Mouse (Mus musculus) erythroblast, embryonic 14.5 days (primary cell): ENCODE measurements around the gene Ccdc187. TPM values are rescaled to one million over a fixed set of nuclear protein-coding genes. Genes with fewer than 3 reads are reported as not detected.

Experiments used
- H3K27me3 ChIP-seq: 2 replicates; pipeline ENCODE4 v1.6.1; 2012; ENCODE audit warnings: inconsistent platforms; ENCODE audit not compliant: control insufficient read depth
- H3K36me3 ChIP-seq: 2 replicates; pipeline ENCODE4 v1.6.1; 2012; ENCODE audit warnings: mild to moderate bottlenecking, inconsistent platforms; ENCODE audit not compliant: control insufficient read depth
- H3K4me1 ChIP-seq: 2 replicates; pipeline ENCODE4 v1.6.1; 2012; ENCODE audit warnings: inconsistent platforms; ENCODE audit not compliant: control insufficient read depth
- H3K4me3 ChIP-seq: replicated peaks from 2 replicates; pipeline ENCODE3; 2012; ENCODE audit warnings: moderate library complexity, mild to moderate bottlenecking, inconsistent platforms
- H3K9me3 ChIP-seq: 2 replicates; pipeline ENCODE4 v1.6.1; 2012; ENCODE audit warnings: low read length, inconsistent platforms, mixed read lengths; ENCODE audit not compliant: control insufficient read depth
- GATA1 ChIP-seq: IDR thresholded peaks from 2 replicates; pipeline ENCODE4 v1.6.1; 2012; ENCODE audit warnings: low read length, inconsistent platforms, mixed read lengths
- TAL1 ChIP-seq: IDR thresholded peaks from 3 replicates; pipeline ENCODE4 v1.6.1; 2012; ENCODE audit warnings: low read length, inconsistent platforms, mixed read lengths
- polyA plus RNA-seq: library from polyadenylated mRNA; stranded (reverse); fragments of >175 nt; gene quantifications from 2 replicates; pipeline ENCODE4 v1.2.3, GENCODE M21; 2012

Gene Ccdc187
- polyA plus RNA-seq, 1 experiment: under 0.01 TPM

- Histone ChIP-seq H3K4me1 (peaks cover 7% of the 10 kb centered on the region), H3K27me3 (peaks cover 48% of the 10 kb centered on the region), H3K4me3 (no peak within 1 kb of the TSS), H3K36me3 (peaks cover 35% of the 10 kb centered on the region), H3K9me3 (no peaks in the 10 kb centered on the region)
- TF ChIP-seq GATA1 (no peak), TAL1 (no peak)
Observed at GRCm38 (mm10) chr2:26208126-26208789, 86.1 kb downstream of the Ccdc187 start, which contains the start of gene Lhx3. Gene Lhx3 (minus strand): TSS chr2:26208289.

DNA sequence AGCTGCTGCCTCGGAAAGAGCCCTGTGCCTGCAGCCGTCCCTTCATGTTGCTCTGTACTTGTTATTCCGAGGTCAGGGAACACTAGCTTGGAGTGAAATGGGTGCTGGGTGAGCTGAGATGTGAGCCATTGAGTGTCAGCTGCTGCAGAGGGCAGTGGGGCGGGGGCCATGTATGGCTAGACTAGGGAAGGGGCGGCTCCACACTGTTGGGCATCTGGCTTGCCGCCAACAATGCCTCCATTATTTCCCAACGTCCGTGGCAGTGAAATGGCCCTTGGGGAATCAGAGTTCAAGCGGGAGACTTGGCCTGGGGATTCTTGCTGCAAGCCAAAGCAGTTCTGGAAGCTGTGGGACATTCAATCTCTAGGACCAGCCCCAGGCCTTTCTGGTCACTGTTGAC lies 86.8 kb downstream of the Ccdc187 start:
- H3K36me3 ChIP-seq: peaks cover 31% of the 10 kb centered on the region
- peaks cover 55% of the 10 kb centered on the region for H3K27me3 ChIP-seq
- no peak for TF ChIP-seq TAL1
- TF ChIP-seq GATA1: no peak
- H3K4me1 ChIP-seq: peaks cover 7% of the 10 kb centered on the region
- peaks cover 3% of the 10 kb centered on the region; the same call in 1 of the 2 replicates for H3K9me3 ChIP-seq
- no peak overlapping the region for H3K4me3 ChIP-seq

DNA sequence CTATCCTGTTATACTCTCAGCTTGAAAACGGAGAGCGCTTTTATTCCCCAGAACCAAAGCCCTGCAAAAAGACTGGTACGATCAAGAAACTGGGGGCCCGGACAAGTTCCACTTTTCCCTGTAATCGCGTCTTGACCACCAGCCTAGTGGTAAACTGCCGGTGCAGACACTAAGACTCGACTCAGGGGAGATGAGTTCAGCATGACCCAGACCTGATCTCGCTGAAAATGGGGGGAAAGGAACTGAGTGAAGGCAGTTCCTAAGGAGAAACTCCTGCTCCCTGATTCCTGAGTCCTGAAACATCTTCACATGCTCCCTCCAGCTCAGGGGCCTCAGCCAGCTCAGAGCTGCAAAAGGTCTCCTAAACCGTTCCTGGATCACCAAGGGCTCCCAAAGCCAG lies 88.6 kb downstream of the Ccdc187 start:
- H3K36me3 ChIP-seq: peaks cover 13% of the 10 kb centered on the region
- no peak for TF ChIP-seq TAL1
- no peak for TF ChIP-seq GATA1
- H3K9me3 ChIP-seq: peaks cover 3% of the 10 kb centered on the region; the same call in 1 of the 2 replicates
- no peak overlapping the region for H3K4me3 ChIP-seq
- peaks cover 73% of the 10 kb centered on the region for H3K27me3 ChIP-seq
- H3K4me1 ChIP-seq: peaks cover 7% of the 10 kb centered on the region

DNA sequence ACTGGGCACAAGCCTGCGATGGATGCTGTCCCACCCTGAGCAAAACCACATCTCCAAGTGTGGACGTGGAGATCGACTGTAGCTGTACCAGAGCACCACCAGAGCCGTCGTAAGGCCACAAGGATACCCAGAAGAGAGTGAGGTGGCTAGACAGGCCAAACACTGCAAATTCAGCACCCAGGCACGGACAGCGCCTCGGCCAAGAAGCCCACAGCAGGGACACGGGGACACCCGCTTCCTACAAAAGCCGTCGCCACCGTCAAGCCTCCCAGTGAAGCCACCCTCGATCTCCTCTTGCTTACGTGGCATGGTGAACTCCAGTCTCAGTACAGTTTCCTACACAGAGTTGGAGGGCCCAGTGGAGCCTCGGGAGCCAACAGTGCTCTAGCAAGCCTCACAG lies 89.2 kb downstream of the Ccdc187 start:
- Histone ChIP-seq H3K27me3 (peaks cover 79% of the 10 kb centered on the region), H3K4me3 (no peak overlapping the region), H3K36me3 (peaks cover 7% of the 10 kb centered on the region), H3K4me1 (peaks cover 7% of the 10 kb centered on the region), H3K9me3 (peaks cover 3% of the 10 kb centered on the region; the same call in 1 of the 2 replicates)
- TF ChIP-seq TAL1 (no peak), GATA1 (no peak)

DNA sequence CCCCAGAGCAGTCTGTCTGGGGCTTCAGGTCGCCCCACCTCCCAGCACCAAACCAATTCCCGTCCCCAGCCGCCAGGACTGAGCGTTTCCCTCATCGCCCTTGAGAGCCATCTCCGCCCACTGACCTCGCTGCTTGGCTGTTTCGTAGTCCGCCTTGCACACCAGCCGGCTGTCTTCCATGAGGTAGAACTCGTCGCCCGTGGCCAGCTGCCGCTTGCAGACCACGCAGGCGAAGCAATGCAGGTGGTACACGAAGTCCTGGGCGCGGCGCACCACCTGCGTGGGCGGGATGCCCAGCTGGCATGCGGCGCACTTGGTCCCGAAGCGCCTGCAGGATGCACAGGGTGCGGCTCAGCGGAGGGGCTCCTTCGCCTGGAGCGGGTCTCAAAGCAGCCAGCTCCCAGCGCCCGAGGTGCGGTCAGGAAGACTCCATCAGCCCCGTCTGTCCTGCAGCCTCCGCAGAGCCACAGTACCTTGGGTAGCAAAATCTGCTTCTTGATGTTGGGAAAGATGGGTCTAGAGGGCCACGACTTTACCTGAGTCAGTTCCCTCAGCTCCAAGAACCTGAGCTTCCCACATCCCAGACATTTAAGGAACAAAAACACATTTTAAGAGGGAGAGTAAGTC lies 91.4 kb downstream of the Ccdc187 start:
- peaks cover 3% of the 10 kb centered on the region; the same call in 1 of the 2 replicates for H3K9me3 ChIP-seq
- H3K36me3 ChIP-seq: no peaks in the 10 kb centered on the region
- peaks cover under 1% of the 10 kb centered on the region for H3K4me1 ChIP-seq
- H3K4me3 ChIP-seq: no peak overlapping the region
- H3K27me3 ChIP-seq: peaks cover 100% of the 10 kb centered on the region
- TF ChIP-seq GATA1 (no peak), TAL1 (no peak)

DNA sequence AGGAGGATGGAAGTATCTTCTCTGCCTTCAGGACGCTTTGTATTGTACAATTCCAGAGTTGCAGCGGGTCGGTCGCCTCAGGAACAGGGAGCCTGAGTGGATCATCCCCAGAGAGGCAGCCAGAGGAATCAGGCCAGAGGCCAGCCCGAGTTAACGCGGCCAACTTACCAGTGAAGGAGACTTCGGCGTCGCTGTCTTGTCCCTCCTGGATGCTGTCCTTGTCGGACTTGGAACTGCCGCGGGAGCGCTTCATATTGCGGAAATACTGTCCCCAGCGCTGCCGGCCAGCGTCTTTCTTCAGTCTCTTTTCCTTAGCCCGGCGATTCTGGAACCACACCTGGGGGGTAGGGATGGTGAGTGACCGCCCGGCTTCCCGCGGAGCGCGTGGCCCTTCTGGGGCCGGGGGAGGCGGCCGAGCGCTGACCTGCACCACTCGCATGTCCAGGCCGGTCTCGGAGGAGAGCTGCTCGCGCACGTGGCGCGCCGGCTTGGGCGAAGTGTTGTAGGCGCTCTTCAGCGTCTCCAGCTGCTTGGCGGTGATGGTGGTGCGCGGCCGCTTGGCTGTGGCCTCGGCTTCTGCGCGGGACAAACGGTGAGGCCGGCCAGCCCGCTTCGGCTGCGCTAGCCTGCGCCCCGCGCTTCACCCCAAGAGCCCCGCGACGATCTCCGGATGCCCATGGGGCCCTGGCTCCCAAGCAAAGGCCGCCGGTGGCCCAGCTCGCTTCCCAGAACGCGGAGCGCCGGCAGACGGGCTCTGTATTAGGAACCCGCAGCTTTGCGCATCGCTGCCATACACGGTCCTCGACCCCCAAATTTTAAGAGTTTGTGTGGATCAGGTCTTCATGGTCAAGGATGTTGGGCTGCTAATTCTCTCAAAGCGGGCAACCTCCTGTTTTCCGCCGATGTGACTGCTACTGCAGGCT lies 92.2 kb downstream of the Ccdc187 start:
- H3K9me3 ChIP-seq: peaks cover 3% of the 10 kb centered on the region; the same call in 1 of the 2 replicates
- H3K27me3 ChIP-seq: peaks cover 100% of the 10 kb centered on the region
- H3K4me3 ChIP-seq: no peak overlapping the region
- H3K36me3 ChIP-seq: no peaks in the 10 kb centered on the region
- H3K4me1 ChIP-seq: no peaks in the 10 kb centered on the region
- TF ChIP-seq TAL1 (no peak), GATA1 (no peak)

- peaks cover 3% of the 10 kb centered on the region; the same call in 1 of the 2 replicates for H3K9me3 ChIP-seq
- H3K4me1 ChIP-seq: no peaks in the 10 kb centered on the region
- no peak for TF ChIP-seq GATA1
- no peak for TF ChIP-seq TAL1
- no peaks in the 10 kb centered on the region for H3K36me3 ChIP-seq
- H3K27me3 ChIP-seq: peaks cover 97% of the 10 kb centered on the region
- no peak overlapping the region for H3K4me3 ChIP-seq
Observed at GRCm38 (mm10) chr2:26198488-26198887, 95.9 kb downstream of the Ccdc187 start.

GRCm38 (mm10) chr2:26194552-26195339 lies 99.6 kb downstream of the Ccdc187 start:
- Histone ChIP-seq H3K27me3 (peaks cover 74% of the 10 kb centered on the region), H3K4me1 (no peaks in the 10 kb centered on the region), H3K9me3 (no peaks in the 10 kb centered on the region), H3K36me3 (no peaks in the 10 kb centered on the region), H3K4me3 (no peak overlapping the region)
- TF ChIP-seq TAL1 (no peak), GATA1 (no peak)

Other genes starting within 250 kb of the Ccdc187 start
- 0.08 and 0.17 TPM in 2 replicates for gene Nacc2, start 171.3 kb downstream of the Ccdc187 start, polyA plus RNA-seq
- gene Lhx3, start 86.3 kb downstream of the Ccdc187 start, polyA plus RNA-seq: not detected in 2 replicates
- gene Qsox2, start 57.0 kb downstream of the Ccdc187 start, polyA plus RNA-seq: 0.36 and 0.45 TPM in 2 replicates
- 0.03 and 0.12 TPM in 2 replicates for gene Gpsm1, start 21.0 kb upstream of the Ccdc187 start, polyA plus RNA-seq
- 1.4 TPM in 2 replicates for gene Dnlz, start 57.6 kb upstream of the Ccdc187 start, polyA plus RNA-seq
- 0.20 and 0.22 TPM in 2 replicates for gene Card9, start 66.4 kb upstream of the Ccdc187 start, polyA plus RNA-seq
- 1.6 and 2.3 TPM in 2 replicates for gene Snapc4, start 86.1 kb upstream of the Ccdc187 start, polyA plus RNA-seq
- 4.4 and 5.4 TPM in 2 replicates for gene Entr1, start 94.8 kb upstream of the Ccdc187 start, polyA plus RNA-seq
- 12.5 and 18.3 TPM in 2 replicates for gene Pmpca, start 94.8 kb upstream of the Ccdc187 start, polyA plus RNA-seq
- 0.75 and 0.98 TPM in 2 replicates for gene Inpp5e, start 114.6 kb upstream of the Ccdc187 start, polyA plus RNA-seq
- gene Sec16a, start 150.7 kb upstream of the Ccdc187 start, polyA plus RNA-seq: 0.67 and 1.1 TPM in 2 replicates
- gene Notch1, start 222.1 kb upstream of the Ccdc187 start, polyA plus RNA-seq: 0.07 and 0.41 TPM in 2 replicates